Mouse (Mus musculus) G1E (cell line): ENCODE results near the gene Neil3.

Experiments used
- CTCF ChIP-seq: IDR thresholded peaks from 2 replicates; pipeline ENCODE4 v1.5.1; 2012; ENCODE audit warnings: low read depth, low read length, inconsistent platforms, mixed read lengths
- GATA1 ChIP-seq: IDR thresholded peaks from 2 replicates; pipeline ENCODE4 v1.6.1; 2012; ENCODE audit warnings: borderline replicate concordance, low read length, inconsistent platforms, mixed read lengths
- POLR2AphosphoS5 ChIP-seq: IDR thresholded peaks from 2 replicates; pipeline ENCODE4 v1.6.1; 2012; ENCODE audit warnings: low read depth, low read length, inconsistent platforms; ENCODE audit not compliant: insufficient replicate concordance

DNA sequence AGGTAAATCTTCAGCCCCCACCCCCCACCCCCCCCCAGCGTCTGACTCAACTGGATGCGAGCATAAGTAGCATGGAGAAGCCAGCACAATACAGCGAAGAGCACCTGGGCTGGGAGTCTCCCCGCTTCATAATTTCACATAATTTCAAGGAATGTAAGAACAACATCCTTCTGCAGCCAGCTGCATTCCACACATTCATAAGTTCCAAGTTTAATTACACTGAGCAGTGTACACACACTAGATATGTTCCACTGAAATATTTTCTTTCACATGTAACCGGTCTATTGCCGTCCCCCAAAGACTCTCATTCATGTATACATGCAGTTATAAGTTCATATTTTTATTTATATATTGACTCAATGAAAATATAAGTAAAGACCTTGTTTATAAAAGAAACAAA is 72.6 kb downstream of the Neil3 start:
- no peak for TF ChIP-seq CTCF
- no peak for TF ChIP-seq GATA1
- no peak for TF ChIP-seq POLR2AphosphoS5
